Mouse (Mus musculus) inflammation-experienced regulatory T-cells, adult 6 months (primary cell): ENCODE data around the gene Rnf187. TPM values are rescaled to one million over a fixed set of nuclear protein-coding genes. Genes with fewer than 3 reads are reported as not detected.

Experiments
- ATAC-seq: one replicate; pipeline ENCODE4 v1.8.0; 2017
- polyA plus RNA-seq, 3 experiments: library from polyadenylated mRNA; unstranded; fragments of 100-300 nt; shearing (Covaris generic); gene quantifications; one replicate each; pipeline ENCODE4 v1.2.1; 2017

Rnf187 gene
- polyA plus RNA-seq, 3 experiments from 2014 or later: 12.8 to 24.5 (median 15.7) TPM

- no peak for ATAC-seq
Observed at GRCm38 (mm10) chr11:58894456-58894855, 44.3 kb downstream of the Rnf187 start.

DNA sequence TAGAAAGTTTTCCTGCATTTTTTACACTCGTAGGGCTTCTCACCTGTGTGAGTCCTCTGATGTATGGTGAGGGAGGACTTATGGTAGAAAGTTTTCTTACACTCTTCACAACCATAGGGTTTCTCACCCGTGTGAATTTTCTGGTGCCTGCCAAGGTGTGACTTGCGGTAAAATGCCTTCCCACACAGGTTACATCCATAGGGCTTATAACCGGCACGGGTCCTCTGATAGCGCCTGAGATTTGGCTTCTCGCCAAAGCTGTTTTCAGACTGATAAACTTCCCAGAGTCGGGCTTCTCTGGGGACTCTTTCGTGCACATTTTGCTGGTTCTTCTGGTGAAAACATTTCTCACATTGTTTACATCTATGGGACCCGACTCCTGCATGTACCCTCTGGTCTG lies 48.2 kb downstream of the Rnf187 start:
- no peak for ATAC-seq

- ATAC-seq: no peak
Observed at GRCm38 (mm10) chr11:58883756-58884155, 55.0 kb downstream of the Rnf187 start.

Other genes starting within 250 kb of the Rnf187 start
- not detected for gene Olfr319, start 239.8 kb downstream of the Rnf187 start, polyA plus RNA-seq
- not detected for gene Olfr318, start 214.9 kb downstream of the Rnf187 start, polyA plus RNA-seq
- gene Olfr317, start 199.7 kb downstream of the Rnf187 start, polyA plus RNA-seq: not detected
- gene Olfr316, start 186.2 kb downstream of the Rnf187 start, polyA plus RNA-seq: not detected
- not detected for gene Olfr315, start 165.7 kb downstream of the Rnf187 start, polyA plus RNA-seq
- gene Olfr314, start 156.0 kb downstream of the Rnf187 start, polyA plus RNA-seq: not detected
- gene Fam183b, start 137.0 kb downstream of the Rnf187 start, polyA plus RNA-seq: not detected
- not detected for gene Olfr313, start 123.9 kb downstream of the Rnf187 start, polyA plus RNA-seq
- gene Olfr312, start 109.7 kb downstream of the Rnf187 start, polyA plus RNA-seq: under 1 TPM in 1 of 3 experiments, not detected in 2; 0.13 TPM
- not detected for gene Olfr311, start 99.7 kb downstream of the Rnf187 start, polyA plus RNA-seq
- 10 to 100 TPM in 1 of 3 experiments, 1 to 10 TPM in 2; 3.3 to 11.0 (median 8.5) TPM for gene Gm12258, start 91.8 kb downstream of the Rnf187 start, polyA plus RNA-seq
- 10 to 100 TPM in 2 of 3 experiments, 1 to 10 TPM in 1; 7.3 to 12.4 (median 11.2) TPM for gene 2810021J22Rik, start 71.7 kb downstream of the Rnf187 start, polyA plus RNA-seq
- gene Zfp39, start 34.7 kb downstream of the Rnf187 start, polyA plus RNA-seq: 1 to 10 TPM; 7.8 to 9.5 (median 8.9) TPM
- gene Btnl10, start 21.0 kb downstream of the Rnf187 start, polyA plus RNA-seq: not detected
- 1 to 10 TPM; 2.9 to 5.2 (median 4.3) TPM for gene Hist3h2ba, start 10.0 kb upstream of the Rnf187 start, polyA plus RNA-seq
- gene Hist3h2a, start 15.8 kb upstream of the Rnf187 start, polyA plus RNA-seq: 1 to 10 TPM; 3.1 to 5.0 (median 4.2) TPM
- gene Trim17, start 15.8 kb upstream of the Rnf187 start, polyA plus RNA-seq: under 1 TPM in 2 of 3 experiments, not detected in 1; 0.14 to 0.40 TPM
- gene Trim11, start 39.2 kb upstream of the Rnf187 start, polyA plus RNA-seq: 10 to 100 TPM; 18.8 to 24.0 (median 20.3) TPM
- not detected for gene Obscn, start 197.5 kb upstream of the Rnf187 start, polyA plus RNA-seq
- 1 to 10 TPM; 1.3 to 1.5 (median 1.4) TPM for gene Iba57, start 224.8 kb upstream of the Rnf187 start, polyA plus RNA-seq
- gene Gjc2, start 244.3 kb upstream of the Rnf187 start, polyA plus RNA-seq: not detected